Mouse (Mus musculus): ENCODE data around the gene Gsdmc4. TPM values are rescaled to one million over a fixed set of nuclear protein-coding genes. Genes with fewer than 3 reads are reported as not detected.
A peak's percentile ranks its signal among the peaks of the same experiment; 100 is the strongest.
"Not testable (repeated sequence)": the region's sequence is repeated elsewhere in the genome, so short reads cannot be mapped to it uniquely, and the experiment has no call there.

Gsdmc4 gene
- 0.05 and 0.10 TPM in 2 replicates for polyA plus RNA-seq (2012; rRNA removed)

- not testable (repeated sequence) for H3K27me3 ChIP-seq (replicated peaks; ENCODE audit: control insufficient read depth, insufficient read depth, low read length); H3K4me1 ChIP-seq (ENCODE audit: control insufficient read depth, insufficient read depth, low read length); H3K36me3 ChIP-seq (ENCODE audit: control insufficient read depth, insufficient read depth, low read length); H3K4me3 ChIP-seq (ENCODE audit: insufficient read depth, low read depth, low read length); H3K27ac ChIP-seq (ENCODE audit: insufficient read depth, low read depth, low read length); DNase-seq
- WGBS, result 88% methylated on average over 2 of the region's 2 CpGs
Measured at GRCm38 (mm10) chr15:63912197-63912596, at the start of gene Gsdmc4. TSS of gene Gsdmc4 (minus strand) at chr15:63912297.

- no peaks in the 10 kb centered on the region; the same call in 1 of the 2 replicates for H3K4me1 ChIP-seq (ENCODE audit: control insufficient read depth, insufficient read depth, low read length)
- H3K36me3 ChIP-seq (ENCODE audit: control insufficient read depth, insufficient read depth, low read length), result no peaks in the 10 kb centered on the region
- TF ChIP-seq POLR2A (IDR thresholded peaks at IDR 0.05; ENCODE audit: low read depth, low read length) (no peak), CTCF (conservative IDR thresholded peaks at IDR 0.05; ENCODE audit: insufficient read depth, insufficient read length, low read depth, low read length) (no peak)
- DNase-seq, result no peak
- no peak overlapping the region for H3K4me3 ChIP-seq (ENCODE audit: insufficient read depth, low read depth, low read length)
- no peaks in the 10 kb centered on the region for H3K27me3 ChIP-seq (replicated peaks; ENCODE audit: control insufficient read depth, insufficient read depth, low read length)
- WGBS, result 99% methylated on average over 2 of the region's 2 CpGs
- no peak overlapping the region for H3K27ac ChIP-seq (ENCODE audit: insufficient read depth, low read depth, low read length)
Measured at GRCm38 (mm10) chr15:63960542-63960941, 48.4 kb upstream of the Gsdmc4 start.

GRCm38 (mm10) chr15:63957553-63957952 is 45.5 kb upstream of the Gsdmc4 start:
- Histone ChIP-seq H3K36me3 (ENCODE audit: control insufficient read depth, insufficient read depth, low read length) (no peaks in the 10 kb centered on the region), H3K4me3 (ENCODE audit: insufficient read depth, low read depth, low read length) (no peak overlapping the region), H3K27ac (ENCODE audit: insufficient read depth, low read depth, low read length) (no peak overlapping the region), H3K4me1 (ENCODE audit: control insufficient read depth, insufficient read depth, low read length) (no peaks in the 10 kb centered on the region; the same call in 1 of the 2 replicates), H3K27me3 (replicated peaks; ENCODE audit: control insufficient read depth, insufficient read depth, low read length) (no peaks in the 10 kb centered on the region)
- TF ChIP-seq CTCF (conservative IDR thresholded peaks at IDR 0.05; ENCODE audit: insufficient read depth, insufficient read length, low read depth, low read length) (no peak), POLR2A (IDR thresholded peaks at IDR 0.05; ENCODE audit: low read depth, low read length) (no peak)
- DNase-seq, result peak; percentile 5

- no peaks in the 10 kb centered on the region for H3K36me3 ChIP-seq (ENCODE audit: control insufficient read depth, insufficient read depth, low read length)
- H3K27ac ChIP-seq (ENCODE audit: insufficient read depth, low read depth, low read length), result no peak overlapping the region
- WGBS, result 67% methylated on average over 4 of the region's 4 CpGs
- no peaks in the 10 kb centered on the region; the same call in 1 of the 2 replicates for H3K4me1 ChIP-seq (ENCODE audit: control insufficient read depth, insufficient read depth, low read length)
- TF ChIP-seq POLR2A (IDR thresholded peaks at IDR 0.05; ENCODE audit: low read depth, low read length) (no peak), CTCF (conservative IDR thresholded peaks at IDR 0.05; ENCODE audit: insufficient read depth, insufficient read length, low read depth, low read length) (no peak)
- H3K27me3 ChIP-seq (replicated peaks; ENCODE audit: control insufficient read depth, insufficient read depth, low read length), result no peaks in the 10 kb centered on the region
- no peak overlapping the region for H3K4me3 ChIP-seq (ENCODE audit: insufficient read depth, low read depth, low read length)
- no peak for DNase-seq
Measured at GRCm38 (mm10) chr15:63953256-63953655, 41.2 kb upstream of the Gsdmc4 start.

- Histone ChIP-seq H3K36me3 (ENCODE audit: control insufficient read depth, insufficient read depth, low read length) (peaks cover 2% of the 10 kb centered on the region), H3K4me3 (ENCODE audit: insufficient read depth, low read depth, low read length) (no peak overlapping the region), H3K27ac (ENCODE audit: insufficient read depth, low read depth, low read length) (no peak overlapping the region), H3K27me3 (replicated peaks; ENCODE audit: control insufficient read depth, insufficient read depth, low read length) (no peaks in the 10 kb centered on the region), H3K4me1 (ENCODE audit: control insufficient read depth, insufficient read depth, low read length) (no peaks in the 10 kb centered on the region)
- no peak for TF ChIP-seq CTCF (conservative IDR thresholded peaks at IDR 0.05; ENCODE audit: insufficient read depth, insufficient read length, low read depth, low read length)
- no peak for TF ChIP-seq POLR2A (IDR thresholded peaks at IDR 0.05; ENCODE audit: low read depth, low read length)
- 67% methylated on average over 1 of the region's 1 CpGs for WGBS
- DNase-seq, result no peak
Measured at GRCm38 (mm10) chr15:63941221-63941620, 29.1 kb upstream of the Gsdmc4 start.

GRCm38 (mm10) chr15:63932656-63933055 is 20.6 kb upstream of the Gsdmc4 start:
- 96% methylated on average over 1 of the region's 1 CpGs for WGBS
- no peak overlapping the region for H3K4me3 ChIP-seq (ENCODE audit: insufficient read depth, low read depth, low read length)
- peaks cover 4% of the 10 kb centered on the region for H3K36me3 ChIP-seq (ENCODE audit: control insufficient read depth, insufficient read depth, low read length)
- no peak for TF ChIP-seq POLR2A (IDR thresholded peaks at IDR 0.05; ENCODE audit: low read depth, low read length)
- no peak for TF ChIP-seq CTCF (conservative IDR thresholded peaks at IDR 0.05; ENCODE audit: insufficient read depth, insufficient read length, low read depth, low read length)
- no peaks in the 10 kb centered on the region for H3K4me1 ChIP-seq (ENCODE audit: control insufficient read depth, insufficient read depth, low read length)
- no peak for DNase-seq
- H3K27me3 ChIP-seq (replicated peaks; ENCODE audit: control insufficient read depth, insufficient read depth, low read length), result no peaks in the 10 kb centered on the region
- H3K27ac ChIP-seq (ENCODE audit: insufficient read depth, low read depth, low read length), result no peak overlapping the region

GRCm38 (mm10) chr15:63931404-63931803 is 19.3 kb upstream of the Gsdmc4 start:
- Histone ChIP-seq H3K27me3 (replicated peaks; ENCODE audit: control insufficient read depth, insufficient read depth, low read length) (no peaks in the 10 kb centered on the region), H3K36me3 (ENCODE audit: control insufficient read depth, insufficient read depth, low read length) (peaks cover 2% of the 10 kb centered on the region; the same call in 1 of the 2 replicates), H3K4me3 (ENCODE audit: insufficient read depth, low read depth, low read length) (no peak overlapping the region), H3K4me1 (ENCODE audit: control insufficient read depth, insufficient read depth, low read length) (no peaks in the 10 kb centered on the region), H3K27ac (ENCODE audit: insufficient read depth, low read depth, low read length) (no peak overlapping the region)
- no peak for TF ChIP-seq CTCF (conservative IDR thresholded peaks at IDR 0.05; ENCODE audit: insufficient read depth, insufficient read length, low read depth, low read length)
- no peak for TF ChIP-seq POLR2A (IDR thresholded peaks at IDR 0.05; ENCODE audit: low read depth, low read length)
- WGBS, result 95% methylated on average over 1 of the region's 1 CpGs
- DNase-seq, result no peak
